20 mouse cellular contexts compared by ENCODE assay signal in genomic region chr7:112318306-112318705, GRCm38 (mm10).
DNase-seq lines count a peak whose midpoint lies in the region; ATAC-seq and TF ChIP-seq lines count a peak whose summit lies in the region.
"Had no signal": no experiment of that assay in that cellular context is flagged by ENCODE, and none has a peak within 500 bp of the region (broad histone marks: within the 10 kb centered on the region; RNA-seq: fewer than 3 reads in every experiment).

No protein-coding gene starts in this region.

- TF ChIP-seq POLR2A in heart, adult 2 months (IDR thresholded peaks at IDR 0.05; ENCODE audit: insufficient read depth, low read depth, low read length) = no peak

- intact Hi-C loops in heart, adult 2 months (cut with DNase I) = no loop called here
- intact Hi-C loops in heart, postnatal 36 days (cut with DNase I) = loop anchor here (5.0 kb wide), 1 partner anchor 46 kb away; no protein-coding TSS in a partner anchor

- peaks cover 92% of the 10 kb centered on the region for H3K36me3 ChIP-seq in heart, embryonic 12.5 days
- H3K36me3 ChIP-seq in heart, adult 2 months (ENCODE audit: control insufficient read depth, insufficient read depth, low read length) = peaks cover 4% of the 10 kb centered on the region
- H3K36me3 ChIP-seq in heart, embryonic 16.5 days (ENCODE audit: control insufficient read depth, insufficient read depth) = peaks cover 68% of the 10 kb centered on the region
- H3K36me3 ChIP-seq: embryonic facial prominence, embryonic 13.5 days; forebrain, embryonic 12.5 days; hindbrain, embryonic 12.5 days had no signal

- no peak for ATAC-seq in heart, embryonic 12.5 days (ENCODE audit: insufficient number of reproducible peaks, low FRiP score)
- ATAC-seq in heart, embryonic 16.5 days (replicated peaks; ENCODE audit: extremely low read depth, insufficient read depth, low FRiP score) = no peak
- ATAC-seq: forebrain, embryonic 16.5 days; hindbrain, embryonic 16.5 days; inflammation-experienced regulatory T-cells, adult 6 months; intestine, postnatal 0 days had no signal

- peak overlapping the region; percentile 95 for H3K27ac ChIP-seq in heart, embryonic 12.5 days (ENCODE audit: poor library complexity, severe bottlenecking)
- no peak overlapping the region for H3K27ac ChIP-seq in heart, adult 2 months
- H3K27ac ChIP-seq in heart, embryonic 16.5 days (ENCODE audit: low read length) = peak overlapping the region; percentile 93
- H3K27ac ChIP-seq: forebrain, embryonic 12.5 days; hindbrain, embryonic 12.5 days had no signal

- H3K4me1 ChIP-seq in heart, embryonic 12.5 days (replicated peaks) = peaks cover 60% of the 10 kb centered on the region
- peaks cover 18% of the 10 kb centered on the region for H3K4me1 ChIP-seq in heart, adult 2 months (ENCODE audit: control insufficient read depth, insufficient read depth, low read length)
- H3K4me1 ChIP-seq in heart, embryonic 16.5 days (ENCODE audit: control insufficient read depth, insufficient read depth, low read length) = peaks cover 41% of the 10 kb centered on the region
- H3K4me1 ChIP-seq: forebrain, embryonic 12.5 days had no signal

- DNase-seq in cerebellum, postnatal 10 days = peak; percentile 55 to 62
- DNase-seq in cerebellum, adult 9-10 months = no peak
- no peak for DNase-seq in heart, adult 2 months
- DNase-seq in heart, postnatal 36 days = no peak
- DNase-seq in thymus, postnatal 4 days = peak; percentile 38
- DNase-seq in thymus, adult 18-20 months = no peak
- DNase-seq: adrenal gland, postnatal 10 days; cerebellum, adult 18-20 months; cerebellum, postnatal 36 days; gastrocnemius, postnatal 10 days; kidney, adult 8-10 months had no signal

- H3K27me3 ChIP-seq in heart, embryonic 12.5 days (replicated peaks) = no peaks in the 10 kb centered on the region
- H3K27me3 ChIP-seq in heart, adult 2 months (ENCODE audit: control insufficient read depth, insufficient read depth, low read length) = no peaks in the 10 kb centered on the region
- H3K27me3 ChIP-seq in heart, embryonic 16.5 days (ENCODE audit: control insufficient read depth, insufficient read depth, low read length) = no peaks in the 10 kb centered on the region
- H3K27me3 ChIP-seq: embryonic facial prominence, embryonic 13.5 days; forebrain, embryonic 12.5 days; hindbrain, embryonic 12.5 days had no signal

- no peak for TF ChIP-seq CTCF in heart, adult 2 months (IDR thresholded peaks at IDR 0.05)

- no peaks in the 10 kb centered on the region for H3K79me2 ChIP-seq in heart, adult 2 months (replicated peaks; ENCODE audit: control insufficient read depth, insufficient read depth, low read length)

- no peaks in the 10 kb centered on the region for H3K9me3 ChIP-seq in heart, embryonic 12.5 days (replicated peaks)
- H3K9me3 ChIP-seq in heart, embryonic 16.5 days (replicated peaks; ENCODE audit: control insufficient read depth, low read length) = no peaks in the 10 kb centered on the region
- H3K9me3 ChIP-seq: embryonic facial prominence, embryonic 13.5 days; forebrain, embryonic 12.5 days; hindbrain, embryonic 12.5 days had no signal

- no peak for TF ChIP-seq EP300 in heart, adult 2 months (IDR thresholded peaks at IDR 0.05; ENCODE audit: insufficient read depth, low read depth, low read length)

- WGBS in heart, embryonic 12.5 days = 93% methylated on average over 11 of the region's 11 CpGs
- 98% methylated on average over 11 of the region's 11 CpGs for WGBS in heart, adult 2 months
- WGBS in heart, embryonic 16.5 days = 95% methylated on average over 11 of the region's 11 CpGs

- no peak overlapping the region for H3K4me2 ChIP-seq in heart, embryonic 12.5 days
- no peak overlapping the region for H3K4me2 ChIP-seq in heart, embryonic 16.5 days (ENCODE audit: low read depth, low read length)
- H3K4me2 ChIP-seq: embryonic facial prominence, embryonic 13.5 days; forebrain, embryonic 12.5 days; hindbrain, embryonic 12.5 days had no signal

- peak overlapping the region; percentile 19; the same call in 1 of the 2 replicates for H3K9ac ChIP-seq in heart, embryonic 12.5 days
- no peak overlapping the region for H3K9ac ChIP-seq in heart, adult 2 months (ENCODE audit: low read depth, low read length)
- no peak overlapping the region for H3K9ac ChIP-seq in heart, embryonic 16.5 days (ENCODE audit: low read length)
- H3K9ac ChIP-seq: embryonic facial prominence, embryonic 13.5 days; forebrain, embryonic 12.5 days; hindbrain, embryonic 12.5 days had no signal

- H3K4me3 ChIP-seq in heart, embryonic 12.5 days = no peak overlapping the region
- H3K4me3 ChIP-seq in heart, adult 2 months = no peak overlapping the region
- no peak overlapping the region for H3K4me3 ChIP-seq in heart, embryonic 16.5 days (ENCODE audit: low read length)
- H3K4me3 ChIP-seq: embryonic facial prominence, embryonic 13.5 days; forebrain, embryonic 12.5 days; hindbrain, embryonic 12.5 days had no signal

Comparison
In these comparisons a context has a peak if more than half of its experiments do, and no peak if none do; other contexts are left out.
1. DNase-seq: peak in cerebellum, postnatal 10 days (2 of 2) and thymus, postnatal 4 days (single experiment); none in cerebellum, adult 9-10 months (single experiment), heart, adult 2 months (0 of 2), heart, postnatal 36 days (0 of 2) and thymus, adult 18-20 months (0 of 2).